Mouse (Mus musculus) intestine, postnatal 0 days (tissue): ENCODE measurements around the gene BC048562. TPM values are rescaled to one million over a fixed set of nuclear protein-coding genes. Genes with fewer than 3 reads are reported as not detected.

Experiments
- ATAC-seq: fragments of 200-750 bp; cut with Nextera tagmentation; 2 replicates; pipeline ENCODE4 v1.8.0; 2017; ENCODE audit warnings: mild to moderate bottlenecking, moderate TSS enrichment, moderate library complexity
- H3K27ac ChIP-seq: fragments of 300-500 bp; sonication (generic); 2 replicates; pipeline ENCODE4 v1.5.1; 2014; ENCODE audit warnings: mild to moderate bottlenecking, low read depth, low read length, moderate library complexity
- H3K27me3 ChIP-seq: fragments of 300-500 bp; sonication (generic); replicated peaks from 2 replicates; pipeline ENCODE4 v1.6.1; 2014; ENCODE audit warnings: low read length, mixed read lengths; ENCODE audit not compliant: control insufficient read depth, insufficient read depth
- H3K36me3 ChIP-seq: fragments of 300-500 bp; sonication (generic); 2 replicates; pipeline ENCODE4 v1.6.1; 2014; ENCODE audit warnings: mild to moderate bottlenecking, moderate library complexity; ENCODE audit not compliant: control insufficient read depth, insufficient read depth
- H3K4me1 ChIP-seq: fragments of 300-500 bp; sonication (generic); replicated peaks from 2 replicates; pipeline ENCODE4 v1.6.1; 2014; ENCODE audit warnings: antibody characterized with exemption, low read length, mixed read lengths; ENCODE audit not compliant: control insufficient read depth, insufficient read depth
- H3K4me2 ChIP-seq: fragments of 300-500 bp; sonication (generic); replicated peaks from 2 replicates; pipeline ENCODE4 v1.6.1; 2014; ENCODE audit warnings: low read depth, mild to moderate bottlenecking, moderate library complexity
- H3K4me3 ChIP-seq: fragments of 300-500 bp; sonication (generic); 2 replicates; pipeline ENCODE4 v1.5.1; 2014; ENCODE audit warnings: low read depth, low read length
- H3K9ac ChIP-seq: fragments of 300-500 bp; sonication (generic); 2 replicates; pipeline ENCODE4 v1.6.1; 2014; ENCODE audit warnings: mild to moderate bottlenecking, low read depth, low read length
- H3K9me3 ChIP-seq: fragments of 300-500 bp; sonication (generic); 2 replicates; pipeline ENCODE4 v1.6.1; 2016; ENCODE audit warnings: mixed run types; ENCODE audit not compliant: control insufficient read depth
- CTCF ChIP-seq: sonication (generic); IDR thresholded peaks from 2 replicates; pipeline ENCODE4 v1.5.1; 2016; ENCODE audit warnings: low read depth, mild to moderate bottlenecking, control low read depth, antibody characterized with exemption, moderate library complexity
- WGBS: fragments of 180-500 bp; shearing (Covaris S2); extraction: QIAGEN DNeasy Blood & Tissue Kit; methylation state at CpG from one replicate; pipeline ENCODE4 v1.1.7; 2014; 5-methylcytosine and 5-hydroxymethylcytosine counted together
- polyA plus RNA-seq: library from polyadenylated mRNA; unstranded; fragments of >200 nt; fragmentation: Nextera tagmentation; extraction: Ambion mirVana; gene quantifications from 2 replicates; pipeline ENCODE4 v1.2.1, GENCODE M21; 2015

The BC048562 gene
- polyA plus RNA-seq, 1 experiment from 2014 or later = not detected

- Histone ChIP-seq H3K4me1 (no peaks in the 10 kb centered on the region; the same call in 1 of the 2 replicates), H3K27ac (no peak overlapping the region), H3K9ac (no peak overlapping the region), H3K4me3 (no peak overlapping the region), H3K9me3 (no peaks in the 10 kb centered on the region), H3K36me3 (peaks cover 61% of the 10 kb centered on the region), H3K4me2 (no peak overlapping the region), H3K27me3 (no peaks in the 10 kb centered on the region)
- ATAC-seq = no peak
- WGBS = 92% methylated on average over 8 of the region's 8 CpGs
- no peak for TF ChIP-seq CTCF
These were observed 50.8 kb downstream of the BC048562 start for GRCm38 (mm10) chr9:108486973-108487530.

DNA sequence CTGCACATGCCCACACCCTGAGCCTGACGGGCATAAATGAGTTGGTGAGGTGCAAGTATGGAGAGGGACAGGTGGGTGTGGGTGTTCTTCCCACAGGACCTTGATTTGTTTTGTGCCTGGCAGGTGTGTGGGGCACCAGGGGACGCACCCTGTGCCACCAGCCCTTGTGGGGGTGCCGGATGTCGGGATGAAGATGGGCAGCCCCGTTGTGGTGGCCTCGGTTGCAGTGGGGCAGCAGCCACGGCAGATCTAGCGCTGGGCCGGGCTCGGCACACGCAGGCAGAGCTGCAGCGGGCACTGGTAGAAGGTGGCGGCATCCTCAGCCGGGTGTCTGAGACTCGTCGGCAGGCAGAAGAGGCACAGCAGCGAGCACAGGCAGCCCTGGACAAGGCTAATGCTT lies 52.1 kb downstream of the BC048562 start:
- H3K4me3 ChIP-seq = no peak overlapping the region
- no peaks in the 10 kb centered on the region for H3K9me3 ChIP-seq
- no peak overlapping the region for H3K4me2 ChIP-seq
- H3K9ac ChIP-seq = no peak overlapping the region
- H3K36me3 ChIP-seq = peaks cover 58% of the 10 kb centered on the region
- no peak for ATAC-seq
- 94% methylated on average over 17 of the region's 17 CpGs for WGBS
- H3K27ac ChIP-seq = no peak overlapping the region
- H3K4me1 ChIP-seq = no peaks in the 10 kb centered on the region; the same call in 1 of the 2 replicates
- TF ChIP-seq CTCF = no peak
- H3K27me3 ChIP-seq = no peaks in the 10 kb centered on the region

DNA sequence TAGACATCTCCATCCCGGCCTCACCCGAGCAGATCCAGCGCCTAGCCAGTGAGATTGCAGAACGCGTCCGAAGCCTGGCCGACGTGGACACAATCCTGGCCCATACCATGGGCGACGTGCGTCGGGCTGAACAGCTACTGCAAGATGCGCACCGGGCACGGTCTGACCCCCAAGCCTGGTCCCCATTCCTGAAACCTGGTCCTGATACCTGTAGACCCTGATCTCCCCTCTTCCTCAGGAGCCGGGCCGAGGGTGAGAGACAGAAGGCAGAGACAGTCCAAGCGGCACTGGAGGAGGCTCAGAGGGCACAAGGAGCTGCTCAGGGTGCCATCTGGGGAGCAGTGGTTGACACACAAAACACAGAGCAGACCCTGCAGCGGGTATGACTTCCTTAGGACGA lies 52.9 kb downstream of the BC048562 start:
- Histone ChIP-seq H3K9ac (no peak overlapping the region), H3K4me1 (no peaks in the 10 kb centered on the region; the same call in 1 of the 2 replicates), H3K27me3 (no peaks in the 10 kb centered on the region), H3K4me3 (no peak overlapping the region), H3K9me3 (no peaks in the 10 kb centered on the region), H3K36me3 (peaks cover 59% of the 10 kb centered on the region), H3K27ac (0 out of 2 replicates have a peak overlapping the region, but pooled peaks have one; percentile 92), H3K4me2 (no peak overlapping the region)
- no peak for TF ChIP-seq CTCF
- ATAC-seq = no peak
- WGBS = 96% methylated on average over 20 of the region's 20 CpGs

DNA sequence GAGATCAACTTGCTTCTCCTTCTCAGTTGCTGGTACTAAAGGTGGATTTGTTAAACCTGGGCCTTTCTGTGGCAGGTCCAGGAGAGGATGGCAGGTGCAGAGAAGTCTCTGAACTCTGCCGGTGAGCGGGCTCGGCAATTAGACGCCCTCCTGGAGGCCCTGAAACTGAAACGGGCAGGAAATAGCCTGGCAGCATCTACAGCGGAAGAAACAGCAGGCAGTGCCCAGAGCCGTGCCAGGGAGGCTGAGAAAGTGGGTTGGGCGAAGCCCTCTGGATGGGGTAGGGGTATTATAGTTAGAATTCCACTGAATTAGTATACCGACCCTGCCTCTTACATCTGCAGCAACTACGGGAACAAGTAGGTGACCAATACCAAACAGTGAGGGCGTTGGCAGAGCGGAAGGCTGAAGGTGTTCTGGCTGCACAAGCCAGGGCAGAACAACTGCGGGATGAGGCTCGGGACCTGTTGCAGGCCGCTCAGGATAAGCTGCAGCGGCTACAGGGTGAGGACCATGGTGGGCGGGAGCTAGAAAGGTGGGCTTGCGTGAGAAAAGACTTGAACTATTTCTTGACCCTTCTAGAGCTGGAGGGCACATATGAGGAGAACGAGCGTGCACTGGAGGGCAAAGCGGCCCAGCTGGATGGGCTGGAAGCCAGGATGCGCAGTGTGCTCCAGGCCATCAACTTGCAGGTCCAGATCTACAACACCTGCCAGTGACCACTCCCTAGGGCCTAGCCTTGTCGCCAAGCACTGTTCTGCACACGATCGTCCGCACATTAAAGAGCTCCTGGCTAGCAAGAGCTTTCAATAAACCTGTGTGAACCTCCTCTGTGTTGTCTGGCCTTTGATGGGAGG lies 53.6 kb downstream of the BC048562 start:
- WGBS = 56% methylated on average over 26 of the region's 26 CpGs
- peaks cover 62% of the 10 kb centered on the region for H3K36me3 ChIP-seq
- H3K27ac ChIP-seq = peak overlapping the region; percentile 92
- no peaks in the 10 kb centered on the region for H3K9me3 ChIP-seq
- no peaks in the 10 kb centered on the region; the same call in 1 of the 2 replicates for H3K4me1 ChIP-seq
- peak overlapping the region; percentile 67 for H3K4me3 ChIP-seq
- TF ChIP-seq CTCF = no peak
- ATAC-seq = no peak; the same call in 1 of the 2 replicates
- no peak overlapping the region; the same call in 1 of the 2 replicates for H3K9ac ChIP-seq
- H3K4me2 ChIP-seq = peak overlapping the region; percentile 83
- H3K27me3 ChIP-seq = no peaks in the 10 kb centered on the region

- Histone ChIP-seq H3K27ac (peak within 1 kb of the TSS; percentile 92), H3K36me3 (peaks cover 61% of the 10 kb centered on the region), H3K9me3 (no peaks in the 10 kb centered on the region), H3K4me3 (peak within 1 kb of the TSS; percentile 67), H3K4me1 (no peaks in the 10 kb centered on the region; the same call in 1 of the 2 replicates), H3K9ac (peak within 1 kb of the TSS; percentile 90), H3K27me3 (no peaks in the 10 kb centered on the region), H3K4me2 (peak within 1 kb of the TSS; percentile 83)
- 0 out of 2 replicates have a peak, but pooled peaks have one; percentile 2 for TF ChIP-seq CTCF
- under 1% methylated on average over 65 of the region's 69 CpGs for WGBS
- peak; percentile 93 for ATAC-seq
These were observed 54.4 kb downstream of the BC048562 start, which contains the start of gene Usp19 for GRCm38 (mm10) chr9:108490559-108491285. Usp19 (plus strand) TSS chr9:108490602.

- H3K9ac ChIP-seq = peak overlapping the region; percentile 90
- TF ChIP-seq CTCF = no peak
- no peak for ATAC-seq
- peak overlapping the region; percentile 92 for H3K27ac ChIP-seq
- WGBS = 4% methylated on average over 12 of the region's 12 CpGs
- peak overlapping the region; percentile 67 for H3K4me3 ChIP-seq
- peak overlapping the region; percentile 83 for H3K4me2 ChIP-seq
- peaks cover 63% of the 10 kb centered on the region for H3K36me3 ChIP-seq
- no peaks in the 10 kb centered on the region for H3K27me3 ChIP-seq
- no peaks in the 10 kb centered on the region; the same call in 1 of the 2 replicates for H3K4me1 ChIP-seq
- no peaks in the 10 kb centered on the region for H3K9me3 ChIP-seq
These were observed 55.0 kb downstream of the BC048562 start for GRCm38 (mm10) chr9:108491286-108491580.
